Mouse (Mus musculus) kidney, embryonic 15.5 days (tissue): ENCODE measurements around the gene Nprl3. TPM values are rescaled to one million over a fixed set of nuclear protein-coding genes. Genes with fewer than 3 reads are reported as not detected.

Source experiments
- ATAC-seq: fragments of 200-750 bp; cut with Nextera tagmentation; replicated peaks from 2 replicates; pipeline ENCODE4 v1.8.0; 2017; ENCODE audit warnings: moderate TSS enrichment; ENCODE audit not compliant: low FRiP score
- H3K27ac ChIP-seq: fragments of 300-500 bp; sonication (generic); 2 replicates; pipeline ENCODE4 v1.5.1; 2015; ENCODE audit warnings: mild to moderate bottlenecking, inconsistent platforms
- H3K27me3 ChIP-seq: fragments of 300-500 bp; sonication (generic); 2 replicates; pipeline ENCODE4 v1.6.1; 2015; ENCODE audit warnings: inconsistent platforms
- H3K36me3 ChIP-seq: fragments of 300-500 bp; sonication (generic); 2 replicates; pipeline ENCODE4 v1.6.1; 2015; ENCODE audit warnings: inconsistent platforms
- H3K4me1 ChIP-seq: fragments of 300-500 bp; sonication (generic); 2 replicates; pipeline ENCODE4 v1.6.1; 2015; ENCODE audit warnings: inconsistent platforms
- H3K4me2 ChIP-seq: fragments of 300-500 bp; sonication (generic); 2 replicates; pipeline ENCODE4 v1.6.1; 2015; ENCODE audit warnings: moderate library complexity, mild to moderate bottlenecking, inconsistent platforms
- H3K4me3 ChIP-seq: fragments of 300-500 bp; sonication (generic); replicated peaks from 2 replicates; pipeline ENCODE4 v1.5.1; 2015; ENCODE audit warnings: mild to moderate bottlenecking, inconsistent platforms
- H3K9ac ChIP-seq: fragments of 300-500 bp; sonication (generic); 2 replicates; pipeline ENCODE4 v1.6.1; 2015; ENCODE audit warnings: mild to moderate bottlenecking, inconsistent platforms
- H3K9me3 ChIP-seq: fragments of 300-500 bp; sonication (generic); replicated peaks from 2 replicates; pipeline ENCODE4 v1.6.1; 2016; ENCODE audit warnings: inconsistent platforms
- WGBS: fragments of 180-500 bp; shearing (Covaris S2); methylation state at CpG from one replicate; pipeline ENCODE4 v1.1.7; 2015; ENCODE audit warnings: mixed read lengths; 5-methylcytosine and 5-hydroxymethylcytosine counted together
- polyA plus RNA-seq: library from polyadenylated mRNA; unstranded; fragments of >200 nt; fragmentation: Nextera tagmentation; extraction: Ambion mirVana; gene quantifications from 2 replicates; pipeline ENCODE4 v1.2.1, GENCODE M21; 2015

Nprl3 gene
- polyA plus RNA-seq, 1 experiment from 2014 or later = 43.9 TPM

- ATAC-seq = no peak
- Histone ChIP-seq H3K4me3 (no peak overlapping the region), H3K9me3 (no peaks in the 10 kb centered on the region), H3K4me1 (peaks cover 25% of the 10 kb centered on the region), H3K4me2 (no peak overlapping the region), H3K36me3 (peaks cover 79% of the 10 kb centered on the region), H3K27ac (no peak overlapping the region), H3K27me3 (no peaks in the 10 kb centered on the region), H3K9ac (no peak overlapping the region)
- 91% methylated on average over 3 of the region's 3 CpGs for WGBS
Measured at GRCm38 (mm10) chr11:32242209-32242608, 25.3 kb downstream of the Nprl3 start.

DNA sequence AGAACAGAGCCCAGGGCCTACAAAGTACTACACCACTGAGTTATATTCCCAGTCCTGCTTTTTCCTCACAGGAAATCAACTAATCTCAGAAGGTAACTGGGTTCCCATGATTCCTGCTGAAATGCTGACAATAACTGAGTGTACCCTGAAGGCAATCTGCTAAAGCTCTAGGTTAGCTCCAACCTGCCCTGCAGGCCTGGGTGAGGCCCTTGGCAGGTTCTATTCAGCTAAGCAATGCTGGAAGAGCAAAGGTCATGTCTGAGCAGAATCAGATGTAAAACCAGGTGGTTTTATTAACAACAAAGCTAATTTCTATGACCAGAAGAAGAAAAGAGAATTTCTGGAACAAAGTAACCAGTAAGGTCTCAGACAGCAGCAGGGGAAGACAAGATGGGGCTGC, 26.1 kb downstream of the Nprl3 start:
- Histone ChIP-seq H3K4me2 (no peak overlapping the region), H3K27me3 (no peaks in the 10 kb centered on the region), H3K4me1 (peaks cover 29% of the 10 kb centered on the region), H3K27ac (no peak overlapping the region), H3K4me3 (no peak overlapping the region), H3K36me3 (peaks cover 77% of the 10 kb centered on the region), H3K9ac (no peak overlapping the region), H3K9me3 (no peaks in the 10 kb centered on the region)
- no peak for ATAC-seq

GRCm38 (mm10) chr11:32238093-32238860, 29.2 kb downstream of the Nprl3 start:
- Histone ChIP-seq H3K36me3 (peaks cover 85% of the 10 kb centered on the region), H3K4me3 (no peak overlapping the region), H3K4me1 (peaks cover 32% of the 10 kb centered on the region), H3K4me2 (no peak overlapping the region), H3K9me3 (no peaks in the 10 kb centered on the region), H3K9ac (no peak overlapping the region), H3K27ac (no peak overlapping the region), H3K27me3 (no peaks in the 10 kb centered on the region)
- 66% methylated on average over 5 of the region's 5 CpGs for whole genome bisulfite sequencing
- 0 out of 2 replicates have a peak, but pooled peaks have one; percentile 35 for ATAC-seq

DNA sequence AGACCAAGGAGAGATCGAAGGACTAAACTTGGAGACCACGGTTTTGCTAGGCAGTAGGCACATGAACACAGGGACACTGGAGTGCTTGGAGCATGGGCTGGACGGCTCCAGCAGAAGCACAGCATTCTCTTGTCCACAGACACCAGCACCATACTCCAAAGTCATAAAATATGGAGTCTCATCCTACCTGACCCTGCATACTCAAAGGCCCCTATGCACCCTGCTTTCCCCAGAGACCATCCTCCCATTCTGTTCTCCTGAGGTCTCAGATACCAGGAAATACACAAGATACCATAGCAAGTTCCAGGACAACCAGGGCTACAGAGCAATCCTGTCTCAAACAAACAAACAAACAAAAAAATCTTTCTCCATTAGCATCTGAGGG, 30.1 kb downstream of the Nprl3 start:
- no peak for ATAC-seq
- 93% methylated on average over 3 of the region's 3 CpGs for WGBS
- Histone ChIP-seq H3K27me3 (no peaks in the 10 kb centered on the region), H3K4me3 (no peak overlapping the region), H3K9ac (no peak overlapping the region), H3K9me3 (no peaks in the 10 kb centered on the region), H3K27ac (no peak overlapping the region), H3K4me2 (no peak overlapping the region), H3K4me1 (peaks cover 24% of the 10 kb centered on the region), H3K36me3 (peaks cover 84% of the 10 kb centered on the region)

GRCm38 (mm10) chr11:32236712-32237410, 30.6 kb downstream of the Nprl3 start:
- peaks cover 24% of the 10 kb centered on the region for H3K4me1 ChIP-seq
- ATAC-seq = no peak
- H3K9ac ChIP-seq = no peak overlapping the region
- H3K36me3 ChIP-seq = peaks cover 84% of the 10 kb centered on the region
- 65% methylated on average over 9 of the region's 9 CpGs for WGBS
- H3K9me3 ChIP-seq = no peaks in the 10 kb centered on the region
- H3K27me3 ChIP-seq = no peaks in the 10 kb centered on the region
- no peak overlapping the region for H3K4me2 ChIP-seq
- H3K27ac ChIP-seq = no peak overlapping the region
- H3K4me3 ChIP-seq = no peak overlapping the region

DNA sequence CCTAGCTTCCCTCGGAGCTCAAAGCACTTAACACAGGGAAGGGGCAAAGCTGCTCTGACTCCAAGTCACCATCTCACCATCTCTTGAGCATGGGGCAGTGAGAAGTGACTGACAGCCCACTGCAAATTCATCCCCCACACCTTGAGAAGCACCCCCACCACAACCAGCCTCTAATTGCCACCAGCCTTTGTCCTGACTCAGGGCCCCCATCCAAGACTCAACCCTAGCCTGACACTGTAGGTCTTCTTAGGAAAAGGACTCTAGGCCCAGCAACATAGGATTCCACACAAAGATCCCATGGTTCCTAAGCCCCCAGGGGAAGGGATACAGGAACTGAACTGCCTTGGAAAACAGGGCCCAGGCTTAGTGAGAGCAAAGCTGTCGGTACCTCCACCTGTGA, 31.4 kb downstream of the Nprl3 start:
- Histone ChIP-seq H3K36me3 (peaks cover 84% of the 10 kb centered on the region), H3K9me3 (no peaks in the 10 kb centered on the region), H3K27ac (no peak overlapping the region), H3K27me3 (no peaks in the 10 kb centered on the region), H3K4me2 (no peak overlapping the region), H3K4me3 (no peak overlapping the region), H3K4me1 (peaks cover 24% of the 10 kb centered on the region), H3K9ac (no peak overlapping the region)
- WGBS = 73% methylated on average over 2 of the region's 2 CpGs
- ATAC-seq = no peak

GRCm38 (mm10) chr11:32235646-32236045, 31.9 kb downstream of the Nprl3 start:
- no peak overlapping the region for H3K9ac ChIP-seq
- H3K4me2 ChIP-seq = no peak overlapping the region
- H3K27ac ChIP-seq = 0 out of 2 replicates have a peak overlapping the region, but pooled peaks have one; percentile 10
- 44% methylated on average over 3 of the region's 3 CpGs for WGBS
- H3K4me3 ChIP-seq = no peak overlapping the region
- H3K4me1 ChIP-seq = peaks cover 24% of the 10 kb centered on the region
- no peaks in the 10 kb centered on the region for H3K27me3 ChIP-seq
- H3K36me3 ChIP-seq = peaks cover 84% of the 10 kb centered on the region
- no peak for ATAC-seq
- no peaks in the 10 kb centered on the region for H3K9me3 ChIP-seq

- WGBS = 95% methylated on average over 6 of the region's 6 CpGs
- Histone ChIP-seq H3K36me3 (peaks cover 84% of the 10 kb centered on the region), H3K9me3 (no peaks in the 10 kb centered on the region), H3K4me3 (no peak overlapping the region), H3K4me1 (peaks cover 24% of the 10 kb centered on the region), H3K4me2 (no peak overlapping the region), H3K9ac (no peak overlapping the region), H3K27ac (0 out of 2 replicates have a peak overlapping the region, but pooled peaks have one; percentile 13), H3K27me3 (no peaks in the 10 kb centered on the region)
- ATAC-seq = no peak
Measured at GRCm38 (mm10) chr11:32234816-32235485, 32.6 kb downstream of the Nprl3 start.

DNA sequence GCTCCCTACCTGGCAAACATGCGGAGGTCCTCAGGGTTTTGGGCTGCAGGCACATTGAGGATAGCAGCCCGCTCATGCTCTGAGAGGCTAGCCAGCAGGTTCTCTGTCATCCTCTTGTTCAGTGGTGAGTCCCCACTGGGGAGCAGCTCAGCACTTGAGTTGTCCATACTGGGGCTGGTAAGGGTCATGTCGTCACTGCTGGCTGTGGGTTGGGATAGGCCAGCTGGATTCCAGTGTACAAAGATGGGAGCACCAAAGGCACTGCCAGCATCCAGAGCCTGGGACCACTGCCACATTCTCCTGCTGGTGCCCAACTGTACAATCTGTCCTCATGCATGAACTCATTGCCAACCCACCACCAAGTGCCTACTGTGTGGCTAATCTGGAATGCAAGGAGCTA, 33.6 kb downstream of the Nprl3 start:
- no peak overlapping the region for H3K4me2 ChIP-seq
- H3K4me3 ChIP-seq = no peak overlapping the region
- H3K27ac ChIP-seq = no peak overlapping the region
- no peaks in the 10 kb centered on the region for H3K27me3 ChIP-seq
- H3K4me1 ChIP-seq = peaks cover 24% of the 10 kb centered on the region
- H3K9ac ChIP-seq = no peak overlapping the region
- WGBS = 90% methylated on average over 3 of the region's 3 CpGs
- peaks cover 82% of the 10 kb centered on the region for H3K36me3 ChIP-seq
- no peak for ATAC-seq
- no peaks in the 10 kb centered on the region for H3K9me3 ChIP-seq

GRCm38 (mm10) chr11:32232848-32233247, 34.7 kb downstream of the Nprl3 start:
- 81% methylated on average over 10 of the region's 10 CpGs for WGBS
- Histone ChIP-seq H3K4me2 (no peak overlapping the region), H3K4me3 (no peak overlapping the region), H3K27me3 (no peaks in the 10 kb centered on the region), H3K27ac (0 out of 2 replicates have a peak overlapping the region, but pooled peaks have one; percentile 18), H3K4me1 (peaks cover 22% of the 10 kb centered on the region), H3K9ac (no peak overlapping the region), H3K9me3 (no peaks in the 10 kb centered on the region), H3K36me3 (peaks cover 84% of the 10 kb centered on the region)
- ATAC-seq = peak; percentile 24; the same call in 1 of the 2 replicates

GRCm38 (mm10) chr11:32231125-32231524, 36.4 kb downstream of the Nprl3 start:
- no peaks in the 10 kb centered on the region for H3K27me3 ChIP-seq
- H3K9ac ChIP-seq = no peak overlapping the region
- no peak overlapping the region for H3K4me3 ChIP-seq
- H3K4me2 ChIP-seq = no peak overlapping the region
- no peak for ATAC-seq
- H3K36me3 ChIP-seq = peaks cover 72% of the 10 kb centered on the region
- H3K9me3 ChIP-seq = no peaks in the 10 kb centered on the region
- H3K4me1 ChIP-seq = peaks cover 35% of the 10 kb centered on the region
- no peak overlapping the region for H3K27ac ChIP-seq
- WGBS = 93% methylated on average over 2 of the region's 2 CpGs

DNA sequence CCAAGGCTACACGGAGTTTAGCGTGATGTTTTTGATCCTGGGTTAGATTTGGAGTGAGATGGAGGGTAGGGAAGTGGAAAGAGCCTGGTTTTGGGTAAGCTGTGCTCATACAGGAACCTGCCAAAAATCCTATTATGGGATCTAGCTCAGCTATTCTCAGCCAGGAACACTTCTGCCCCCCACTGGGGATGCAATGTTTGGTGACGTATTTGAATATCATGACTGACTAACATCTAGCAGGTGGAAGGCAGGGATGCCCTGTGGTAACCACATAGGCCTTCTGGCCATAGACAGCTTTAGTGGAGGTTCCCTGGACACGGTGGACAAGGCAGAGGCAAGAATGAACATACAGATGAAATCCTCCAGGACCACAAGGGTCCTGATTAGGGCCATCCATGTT, 37.3 kb downstream of the Nprl3 start:
- H3K36me3 ChIP-seq = peaks cover 66% of the 10 kb centered on the region
- H3K27me3 ChIP-seq = no peaks in the 10 kb centered on the region
- H3K9ac ChIP-seq = no peak overlapping the region
- WGBS = 83% methylated on average over 4 of the region's 4 CpGs
- peaks cover 36% of the 10 kb centered on the region for H3K4me1 ChIP-seq
- H3K9me3 ChIP-seq = no peaks in the 10 kb centered on the region
- no peak overlapping the region for H3K4me2 ChIP-seq
- H3K4me3 ChIP-seq = no peak overlapping the region
- no peak for ATAC-seq
- H3K27ac ChIP-seq = no peak overlapping the region
